Mouse (Mus musculus) NIH3T3 (cell line): ENCODE data around the gene Nucb1.
"Not testable (repeated sequence)": the region's sequence is repeated elsewhere in the genome, so short reads cannot be mapped to it uniquely, and the experiment has no call there.

Experiments
- DNase-seq: peaks from one replicate; pipeline ENCODE4 v3.0.0-alpha.2; 2012; ENCODE audit warnings: low read depth

The Nucb1 gene

GRCm38 (mm10) chr7:45488293-45489204 lies 21.7 kb downstream of the Nucb1 start, which contains the start of gene Dhdh:
Dhdh (minus strand) TSS chr7:45488805.
- no peak for DNase-seq

DNA sequence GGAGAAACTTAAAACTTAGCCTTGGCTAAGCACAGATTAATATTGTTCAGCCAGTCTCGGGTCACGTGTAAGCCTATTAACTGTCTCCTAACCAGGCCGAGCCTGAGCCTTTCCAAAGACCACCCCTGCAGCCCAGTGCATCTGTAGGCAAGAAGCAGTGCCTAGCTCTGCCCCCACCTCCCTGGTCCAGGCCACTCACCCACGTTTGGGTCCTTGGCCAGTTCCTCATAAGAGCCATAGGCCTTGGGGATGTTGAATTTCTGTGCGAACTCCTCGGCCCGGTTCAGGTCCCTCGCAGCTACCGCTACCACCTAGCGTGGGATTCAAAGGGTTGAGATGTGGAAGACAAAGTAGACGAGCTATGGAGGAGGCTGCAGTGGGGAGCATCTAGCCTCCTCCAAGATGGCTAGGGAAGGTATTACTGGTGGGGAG lies 22.3 kb downstream of the Nucb1 start:
- DNase-seq = no peak

DNA sequence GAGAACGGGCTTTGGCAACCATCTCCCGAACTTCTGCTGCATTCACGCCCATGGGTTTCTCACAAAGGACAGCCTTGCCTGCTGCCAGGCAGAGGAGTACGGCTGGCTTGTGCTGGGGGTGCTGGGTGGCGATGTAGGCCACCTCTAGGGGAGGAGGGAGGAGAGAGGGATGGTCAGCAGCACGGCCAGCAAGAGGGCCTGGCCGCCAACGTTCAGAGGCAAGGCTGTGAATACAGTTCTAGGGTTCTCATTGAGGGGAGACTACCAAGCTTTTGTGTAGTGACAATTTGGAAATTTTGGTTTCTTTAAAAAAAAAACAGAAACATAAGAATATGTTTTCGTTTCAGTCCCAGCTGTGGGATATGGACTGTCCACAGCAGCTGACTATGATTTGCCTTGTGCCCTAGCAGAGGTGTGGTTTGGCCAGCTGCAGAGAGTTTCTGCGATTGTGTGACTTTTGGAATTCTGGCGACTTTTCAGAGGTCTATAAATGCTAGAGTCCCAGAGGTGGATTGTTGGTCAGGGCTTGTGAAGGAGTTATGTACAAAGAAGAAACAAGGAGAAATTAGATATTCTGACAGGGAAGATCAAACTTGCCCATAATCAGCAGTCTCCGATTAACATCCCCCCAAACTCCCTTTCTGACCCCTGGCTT lies 23.3 kb downstream of the Nucb1 start, which contains the start of gene Gm45808:
Gm45808 (minus strand) TSS at position 51 of the 655 bp plus-strand sequence.
- no peak for DNase-seq

GRCm38 (mm10) chr7:45486158-45486557 lies 24.0 kb downstream of the Nucb1 start:
- no peak for DNase-seq

DNA sequence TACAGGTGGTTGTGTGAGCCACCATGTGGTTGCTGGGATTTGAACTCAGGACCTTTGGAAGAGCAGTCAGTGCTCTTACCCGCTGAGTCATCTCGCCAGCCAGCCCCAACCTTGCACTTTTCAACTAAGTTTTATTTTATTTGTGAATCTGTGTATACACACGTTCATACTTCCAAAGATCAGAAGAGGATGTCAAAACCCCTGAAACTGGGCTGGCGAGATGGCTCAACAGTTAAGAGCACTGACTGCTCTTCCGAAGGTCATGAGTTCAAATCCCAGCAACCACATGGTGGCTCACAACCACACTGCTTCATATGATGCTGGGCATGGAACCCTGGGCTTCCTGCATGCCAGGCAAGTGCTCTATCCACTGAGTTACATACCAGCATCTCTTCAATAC lies 25.2 kb downstream of the Nucb1 start:
- not testable (repeated sequence) for DNase-seq

DNA sequence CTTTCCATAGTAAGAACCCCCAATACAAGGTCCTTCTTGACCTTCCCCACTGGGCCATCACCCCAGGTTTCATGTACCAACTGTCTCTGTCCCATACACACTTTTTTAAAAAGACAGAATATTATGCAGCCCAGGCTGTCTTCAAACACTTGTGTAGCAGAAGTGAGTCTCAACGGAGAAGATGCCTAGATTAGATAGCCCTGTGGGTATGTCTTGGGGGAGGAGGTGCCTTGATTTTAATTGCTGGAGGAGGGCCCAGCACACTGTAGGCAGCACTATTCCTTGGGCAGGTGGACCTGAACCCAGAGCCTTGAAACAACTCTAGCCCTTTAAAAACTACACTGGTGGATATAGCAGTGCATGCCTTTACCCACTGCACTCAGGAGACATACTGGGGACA lies 28.0 kb downstream of the Nucb1 start:
- no peak for DNase-seq

DNA sequence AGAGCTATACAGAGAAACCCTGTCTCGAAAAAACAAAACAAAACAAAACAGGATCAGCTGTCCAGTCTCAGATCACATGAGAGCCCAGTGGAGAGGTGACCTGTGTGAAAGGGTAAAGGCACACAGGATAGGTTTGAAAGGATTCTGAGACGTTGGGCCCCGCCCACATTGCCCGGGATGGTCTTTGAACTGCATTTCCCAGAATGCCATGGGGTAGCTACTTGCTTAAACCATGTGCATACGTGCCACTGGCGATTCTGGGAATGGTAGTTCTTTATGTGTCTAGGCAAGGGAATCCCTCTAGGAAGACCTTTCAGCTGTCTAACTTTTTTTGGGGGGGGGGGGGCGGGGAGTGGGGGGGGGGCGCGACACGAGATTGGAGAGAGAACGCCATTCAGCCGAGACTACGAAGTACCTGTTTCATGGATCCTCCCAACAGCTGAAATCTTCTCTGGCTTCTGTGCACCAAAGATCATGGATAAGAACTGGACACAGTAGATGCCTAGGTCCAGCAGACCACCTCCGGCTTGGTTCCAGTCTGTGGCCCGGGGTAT lies 28.8 kb downstream of the Nucb1 start, which contains the start of gene Tulp2:
Tulp2 (plus strand) TSS at position 504 of the 554 bp plus-strand sequence.
- DNase-seq = peak; percentile 83

- DNase-seq = not testable (repeated sequence)
Measured at GRCm38 (mm10) chr7:45480310-45480709, 29.9 kb downstream of the Nucb1 start.

DNA sequence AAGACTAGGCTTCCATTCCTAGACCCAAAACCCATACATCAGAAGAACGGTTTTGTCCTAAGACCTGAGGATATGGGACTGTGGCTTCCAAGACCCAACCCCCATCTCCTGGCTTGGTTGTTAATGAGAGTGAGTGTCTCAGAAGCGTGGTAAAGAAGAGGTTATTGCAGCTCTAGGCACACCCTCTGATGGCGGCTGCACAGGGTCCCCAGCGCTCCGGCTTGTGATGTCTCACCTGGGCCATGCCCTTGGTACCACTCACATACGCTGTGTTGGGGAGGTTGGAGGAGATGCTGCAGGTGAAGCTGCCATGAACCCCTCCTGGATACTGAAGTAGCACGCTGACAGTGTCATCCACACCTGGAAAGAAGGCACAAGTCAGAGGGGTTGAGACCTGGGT lies 31.4 kb downstream of the Nucb1 start:
- no peak for DNase-seq

DNA sequence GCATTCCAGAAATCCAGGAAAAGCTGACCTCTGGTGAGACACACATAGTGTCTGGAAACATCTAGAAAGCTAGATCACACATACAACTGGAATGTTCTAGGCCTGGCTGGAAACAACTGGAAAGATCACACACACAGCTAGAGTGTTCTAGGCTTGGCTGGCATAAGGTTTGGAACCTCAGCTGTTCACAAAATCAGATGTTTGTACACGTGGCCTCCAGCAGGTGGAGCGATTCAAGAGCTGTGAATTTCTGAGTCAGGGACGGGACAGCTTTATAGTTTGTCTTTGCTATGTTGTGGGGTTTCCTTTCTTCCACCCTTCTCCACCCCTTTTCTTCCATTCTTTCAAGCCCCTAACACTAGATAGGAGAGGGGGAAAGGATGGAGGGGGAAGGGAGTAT lies 33.2 kb downstream of the Nucb1 start:
- DNase-seq = peak; percentile 87

DNA sequence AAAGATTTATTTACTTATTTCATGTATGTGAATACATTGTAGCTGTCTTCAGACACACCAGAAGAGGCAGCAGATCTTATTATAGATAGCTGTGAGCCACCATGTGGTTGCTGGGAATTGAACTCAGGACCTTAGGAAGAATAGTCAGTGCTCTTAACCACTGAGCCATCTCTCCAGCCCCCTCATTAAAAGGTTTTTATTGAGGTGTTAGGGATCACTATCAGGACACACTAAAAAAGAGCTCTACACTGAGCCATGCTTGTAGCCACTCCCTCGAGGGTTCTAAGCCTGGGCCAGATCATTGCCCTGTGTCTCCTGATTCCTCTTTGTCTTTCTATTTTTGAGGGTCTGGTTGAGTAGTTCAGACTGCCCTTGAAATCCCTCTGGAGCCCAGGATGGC lies 33.8 kb downstream of the Nucb1 start:
- no peak for DNase-seq

GRCm38 (mm10) chr7:45475291-45475969 lies 34.8 kb downstream of the Nucb1 start:
- peak; percentile 61 for DNase-seq

DNA sequence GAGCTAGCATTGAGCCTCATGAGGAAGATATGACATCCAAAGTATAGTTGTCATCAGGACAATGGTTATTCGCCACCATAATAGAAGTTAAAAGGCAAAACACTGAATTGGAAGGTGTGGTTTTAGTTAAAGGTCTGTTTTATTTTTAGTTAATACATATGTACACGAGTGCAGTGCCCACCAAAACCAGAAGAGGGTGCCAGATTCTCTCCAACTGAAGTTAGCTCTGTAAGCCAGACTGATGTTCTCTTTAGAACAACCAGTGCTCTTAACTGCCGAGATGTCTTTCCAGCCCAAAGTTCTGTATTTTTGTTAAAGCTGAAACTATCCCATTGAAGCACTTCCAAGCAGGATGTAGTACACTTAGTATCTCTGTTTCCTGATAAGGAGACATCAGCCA lies 39.3 kb downstream of the Nucb1 start:
- peak; percentile 91 for DNase-seq

DNA sequence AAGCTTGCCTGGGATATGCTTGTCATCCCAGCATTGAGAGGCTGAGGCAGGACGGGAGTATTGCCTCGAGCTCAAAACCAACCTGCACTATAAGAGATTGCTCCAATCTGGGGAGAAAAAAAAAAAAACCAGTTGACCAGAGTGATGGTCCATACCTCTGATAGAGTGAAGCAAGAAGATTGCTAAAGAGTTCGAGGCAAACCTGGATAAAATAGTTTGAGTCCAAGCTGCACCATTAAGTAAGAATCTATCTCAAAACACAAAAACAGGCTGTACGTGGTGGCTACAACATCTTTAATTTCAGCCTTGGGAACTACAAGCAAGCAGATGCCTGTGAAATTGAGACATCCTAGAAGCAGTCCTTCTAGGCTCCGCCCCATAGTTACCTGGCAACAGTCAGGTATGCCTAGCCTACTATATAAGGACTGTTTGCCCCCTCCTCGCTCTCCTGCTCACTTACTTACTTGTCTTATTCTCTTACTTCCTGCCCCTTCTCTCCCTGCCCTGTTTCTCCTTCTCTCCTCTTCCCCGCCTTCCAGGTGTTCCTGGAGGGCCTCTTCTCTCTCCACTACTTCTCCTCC lies 43.0 kb downstream of the Nucb1 start:
- no peak for DNase-seq

DNA sequence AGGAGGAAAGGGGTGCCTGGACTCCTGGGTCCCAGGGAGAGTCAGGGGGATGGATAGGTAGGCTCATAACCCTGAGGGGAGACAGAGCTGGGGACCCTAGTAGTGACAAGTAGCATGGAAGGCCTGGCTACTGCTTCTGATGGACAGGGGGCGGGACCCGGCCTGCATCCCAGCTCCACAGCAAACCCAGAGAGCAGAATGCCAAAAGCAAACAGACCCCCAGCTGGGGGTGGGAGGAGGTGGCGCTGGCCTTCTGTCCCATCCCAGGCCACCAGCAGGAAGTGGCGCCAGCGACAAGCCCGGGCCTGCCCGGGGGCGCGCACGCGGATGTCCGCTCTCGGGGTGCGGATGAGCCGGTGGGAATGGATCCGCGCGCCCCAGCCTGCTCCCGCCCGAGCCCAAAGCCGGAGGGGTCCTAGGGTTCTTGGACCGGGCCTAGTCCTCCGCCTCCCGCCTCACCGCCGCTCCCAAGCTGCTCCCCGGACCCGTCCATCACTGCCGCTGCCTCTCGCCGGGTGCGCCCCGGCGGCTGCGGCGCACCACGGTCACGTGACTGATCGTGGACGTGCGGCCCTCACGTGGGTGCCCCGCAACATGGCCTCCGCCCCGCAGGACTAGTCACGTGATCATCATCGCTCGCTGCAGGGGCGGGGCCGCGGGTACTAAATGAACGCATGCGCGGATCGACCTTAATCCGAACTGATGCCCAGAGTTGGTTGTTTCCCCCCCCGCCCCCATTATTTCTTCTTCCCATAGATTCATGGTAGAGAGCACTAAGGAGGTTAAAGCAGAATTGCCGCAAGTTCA lies 43.7 kb downstream of the Nucb1 start, which contains the start of gene Bax:
Bax (minus strand) TSS at position 616 of the 807 bp plus-strand sequence.
- DNase-seq = peak; percentile 98

- peak; percentile 48 for DNase-seq
Measured at GRCm38 (mm10) chr7:45465549-45465948, 44.7 kb downstream of the Nucb1 start.

DNA sequence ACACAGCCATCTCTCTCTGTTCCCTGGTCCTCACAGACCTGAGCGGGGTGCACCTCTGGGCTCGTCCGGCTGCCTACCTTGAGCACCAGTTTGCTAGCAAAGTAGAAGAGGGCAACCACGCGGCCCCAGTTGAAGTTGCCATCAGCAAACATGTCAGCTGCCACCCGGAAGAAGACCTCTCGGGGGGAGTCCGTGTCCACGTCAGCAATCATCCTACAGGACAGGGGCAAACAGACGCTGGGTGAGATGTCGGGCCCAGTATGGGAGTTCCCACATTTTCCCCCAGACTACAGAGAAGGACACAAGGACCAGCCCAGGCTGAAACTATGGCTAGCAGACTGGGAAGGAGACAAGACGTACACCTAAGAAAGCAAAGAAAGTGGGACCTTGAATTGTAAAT lies 45.1 kb downstream of the Nucb1 start:
- DNase-seq = no peak

DNA sequence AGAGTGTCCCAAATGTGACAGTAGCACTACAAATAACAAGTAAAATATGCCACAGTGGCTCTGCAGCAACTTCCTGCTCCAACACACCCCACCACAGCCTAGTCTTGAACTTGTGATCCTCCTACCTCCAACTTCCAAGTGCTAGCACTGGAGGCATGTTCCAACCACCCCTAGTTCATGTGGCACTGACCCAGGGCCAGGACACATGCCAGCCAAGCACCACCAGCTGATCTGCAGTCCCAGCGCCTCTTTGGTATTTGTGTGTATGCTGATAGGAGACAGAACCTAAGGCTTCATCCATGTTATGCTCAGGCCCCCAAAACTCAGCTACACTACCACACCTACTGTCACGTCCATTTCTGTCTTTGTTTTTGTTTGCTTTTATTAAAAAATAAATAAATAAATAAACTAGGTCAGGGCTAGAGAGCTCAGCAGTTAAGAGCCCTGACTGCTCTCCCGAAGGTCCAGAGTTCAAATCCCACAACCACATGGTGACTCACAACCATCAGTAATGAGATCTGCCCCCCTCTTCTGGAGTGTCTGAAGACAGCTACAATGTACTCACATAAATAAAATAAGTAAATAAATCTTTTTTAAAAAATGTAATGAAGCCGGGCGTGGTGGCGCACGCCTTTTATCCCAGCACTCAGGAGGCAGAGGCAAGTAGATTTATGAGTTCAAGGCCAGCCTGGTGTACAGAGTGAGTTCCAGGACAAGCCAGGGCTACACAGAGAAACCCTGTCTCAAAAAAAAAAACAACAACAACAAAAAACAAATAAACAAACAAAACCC lies 46.0 kb downstream of the Nucb1 start:
- no peak for DNase-seq

DNA sequence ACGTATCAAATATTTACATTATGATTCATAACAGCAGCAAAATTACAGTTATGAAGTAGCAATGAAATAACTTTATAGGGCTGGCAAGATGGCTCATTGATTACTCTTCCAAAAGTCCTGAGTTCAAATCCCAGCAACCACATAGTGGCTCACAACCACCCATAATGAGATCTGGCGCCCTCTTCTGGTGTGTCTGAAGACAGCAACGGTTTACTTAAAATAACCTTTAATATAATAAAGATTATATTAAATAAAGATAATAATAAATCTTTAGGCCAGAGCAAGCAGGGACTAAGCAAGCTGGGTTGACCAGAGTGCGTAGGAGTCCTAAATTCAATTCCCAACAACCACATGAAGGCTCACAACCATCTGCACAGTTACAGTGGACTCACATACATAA lies 47.3 kb downstream of the Nucb1 start:
- not testable (repeated sequence) for DNase-seq

- DNase-seq = no peak
Measured at GRCm38 (mm10) chr7:45462325-45462724, 47.9 kb downstream of the Nucb1 start.
